22 mouse cellular contexts compared by ENCODE assay signal in genomic region chr10:91185721-91186120, GRCm38 (mm10).
"Had no signal": no experiment of that assay in that cellular context is flagged by ENCODE, and none has a peak within 500 bp of the region (broad histone marks: within the 10 kb centered on the region; RNA-seq: fewer than 3 reads in every experiment).

No protein-coding gene starts in this region.

- ATAC-seq: intestine, embryonic 15.5 days; liver, embryonic 12.5 days had no signal

- H3K4me2 ChIP-seq: intestine, embryonic 15.5 days; limb, embryonic 13.5 days; liver, embryonic 12.5 days; liver, embryonic 15.5 days; lung, embryonic 15.5 days; neural tube, embryonic 12.5 days; neural tube, embryonic 15.5 days had no signal

- H3K36me3 ChIP-seq: intestine, embryonic 15.5 days; limb, embryonic 10.5 days; limb, embryonic 13.5 days; liver, embryonic 12.5 days; liver, embryonic 15.5 days; lung, embryonic 15.5 days; midbrain, embryonic 10.5 days; neural tube, embryonic 12.5 days; neural tube, embryonic 15.5 days had no signal

- DNase-seq: liver; lung, adult 18-20 months; lung, postnatal 10 days; lung, postnatal 36 days; midbrain, embryonic 14.5 days; right cerebral cortex, adult 18-20 months; right cerebral cortex, postnatal 14 days; right cerebral cortex, postnatal 4 days; thymus, adult 2 months; thymus, postnatal 14 days; thymus, postnatal 4 days had no signal

- H3K9me3 ChIP-seq: intestine, embryonic 15.5 days; limb, embryonic 10.5 days; limb, embryonic 13.5 days; liver, embryonic 12.5 days; liver, embryonic 15.5 days; lung, embryonic 15.5 days; megakaryocyte, embryonic 14.5 days; midbrain, embryonic 10.5 days; neural tube, embryonic 12.5 days; neural tube, embryonic 15.5 days had no signal

- H3K27me3 ChIP-seq: intestine, embryonic 15.5 days; limb, embryonic 13.5 days; liver, embryonic 12.5 days; lung, embryonic 15.5 days; megakaryocyte, embryonic 14.5 days; neural tube, embryonic 12.5 days; neural tube, embryonic 15.5 days had no signal

- H3K27ac ChIP-seq: intestine, embryonic 15.5 days; limb, embryonic 13.5 days; liver, embryonic 12.5 days; liver, embryonic 15.5 days; lung, embryonic 15.5 days; midbrain, embryonic 10.5 days; neural tube, embryonic 12.5 days; neural tube, embryonic 15.5 days; stomach, postnatal 0 days had no signal

- H3K4me3 ChIP-seq: intestine, embryonic 15.5 days; limb, embryonic 10.5 days; limb, embryonic 13.5 days; liver, embryonic 12.5 days; liver, embryonic 15.5 days; lung, embryonic 15.5 days; megakaryocyte, embryonic 14.5 days; midbrain, embryonic 10.5 days; neural tube, embryonic 12.5 days; neural tube, embryonic 15.5 days had no signal

- H3K9ac ChIP-seq: intestine, embryonic 15.5 days; limb, embryonic 13.5 days; liver, embryonic 15.5 days; lung, embryonic 15.5 days; neural tube, embryonic 12.5 days; neural tube, embryonic 15.5 days had no signal
